Mouse (Mus musculus) CD4-positive naive resting alpha-beta T cell, adult 76 days (primary cell): ENCODE results near the gene Letmd1. TPM values are rescaled to one million over a fixed set of nuclear protein-coding genes. Genes with fewer than 3 reads are reported as not detected.

Experiments
- total RNA-seq: library from RNA; stranded (reverse); gene quantifications from one replicate; pipeline ENCODE4 v1.2.4, GENCODE M21; 2023

The Letmd1 gene
- total RNA-seq, result 45.9 TPM

GRCm38 (mm10) chr15:100468295-100469188, at the start of gene Letmd1:
Gene Letmd1, plus strand, starts transcription at chr15:100469023.

GRCm38 (mm10) chr15:100421758-100422197, 47.0 kb upstream of the Letmd1 start, which contains the start of gene Gm5475:
Gene Gm5475, plus strand, starts transcription at chr15:100422147.

GRCm38 (mm10) chr15:100424396-100425122, 44.3 kb upstream of the Letmd1 start, which contains the start of gene Slc11a2:
Gene Slc11a2, minus strand, starts transcription at chr15:100425072.

GRCm38 (mm10) chr15:100495102-100495501, 26.3 kb downstream of the Letmd1 start, which contains the start of gene Csrnp2:
Gene Csrnp2, minus strand, starts transcription at chr15:100495488.

Other genes with a start within 250 kb of the Letmd1 start
- 88.3 TPM for gene Atf1, start 241.2 kb upstream of the Letmd1 start, total RNA-seq
- not detected for gene Tmprss12, start 188.2 kb upstream of the Letmd1 start, total RNA-seq
- gene Mettl7a1, start 164.9 kb upstream of the Letmd1 start, total RNA-seq, result 13.1 TPM
- not detected for gene Mettl7a3, start 134.1 kb upstream of the Letmd1 start, total RNA-seq
- not detected for gene Methig1, start 115.9 kb upstream of the Letmd1 start, total RNA-seq
- not detected for gene Mettl7a2, start 115.8 kb upstream of the Letmd1 start, total RNA-seq
- gene Higd1c, start 104.5 kb upstream of the Letmd1 start, total RNA-seq, result not detected
- gene Gm5475, start 46.9 kb upstream of the Letmd1 start, total RNA-seq, result not detected
- 30.8 TPM for gene Slc11a2, start 44.0 kb upstream of the Letmd1 start, total RNA-seq
- gene Csrnp2, start 26.5 kb downstream of the Letmd1 start, total RNA-seq, result 9.7 TPM
- gene Tfcp2, start 83.0 kb downstream of the Letmd1 start, total RNA-seq, result 11.0 TPM
- gene Pou6f1, start 131.0 kb downstream of the Letmd1 start, total RNA-seq, result 62.3 TPM
- gene Dazap2, start 146.3 kb downstream of the Letmd1 start, total RNA-seq, result 399 TPM
- 4.6 TPM for gene Smagp, start 167.9 kb downstream of the Letmd1 start, total RNA-seq
- 329 TPM for gene Bin2, start 200.5 kb downstream of the Letmd1 start, total RNA-seq
- gene Cela1, start 218.9 kb downstream of the Letmd1 start, total RNA-seq, result 3.3 TPM